Mouse (Mus musculus) embryonic facial prominence, embryonic 11.5 days (tissue): ENCODE measurements around the gene Parvb. TPM values are rescaled to one million over a fixed set of nuclear protein-coding genes. Genes with fewer than 3 reads are reported as not detected.

Experiments
- ATAC-seq: fragments of 200-750 bp; cut with Nextera tagmentation; replicated peaks from 2 replicates; pipeline ENCODE4 v1.8.0; 2017; ENCODE audit warnings: low read depth; ENCODE audit not compliant: insufficient number of reproducible peaks, low FRiP score, low TSS enrichment
- DNase-seq: peaks from one replicate; pipeline ENCODE4 v3.0.0-alpha.2; 2015; ENCODE audit warnings: low spot score
- H3K27ac ChIP-seq: fragments of 300-500 bp; sonication (generic); replicated peaks from 2 replicates; pipeline ENCODE4 v1.5.1; 2014; ENCODE audit warnings: mild to moderate bottlenecking, low read depth, low read length, control low read depth
- H3K27me3 ChIP-seq: fragments of 300-500 bp; sonication (generic); 2 replicates; pipeline ENCODE4 v1.6.1; 2014; ENCODE audit warnings: mild to moderate bottlenecking, low read length, moderate library complexity, mixed read lengths; ENCODE audit not compliant: control insufficient read depth, insufficient read depth
- H3K36me3 ChIP-seq: fragments of 300-500 bp; sonication (generic); replicated peaks from 2 replicates; pipeline ENCODE4 v1.6.1; 2014; ENCODE audit warnings: low read depth, mild to moderate bottlenecking, low read length, moderate library complexity, mixed read lengths; ENCODE audit not compliant: control insufficient read depth, insufficient read depth
- H3K4me1 ChIP-seq: fragments of 300-500 bp; sonication (generic); 2 replicates; pipeline ENCODE4 v1.6.1; 2014; ENCODE audit warnings: low read length, mixed read lengths; ENCODE audit not compliant: control insufficient read depth, insufficient read depth
- H3K4me2 ChIP-seq: fragments of 300-500 bp; sonication (generic); 2 replicates; pipeline ENCODE4 v1.6.1; 2014; ENCODE audit warnings: low read depth, mild to moderate bottlenecking, control low read depth, low read length, moderate library complexity
- H3K4me3 ChIP-seq: fragments of 300-500 bp; sonication (generic); 2 replicates; pipeline ENCODE4 v1.5.1; 2014; ENCODE audit warnings: low read depth, low read length, control low read depth
- H3K9ac ChIP-seq: fragments of 300-500 bp; sonication (generic); replicated peaks from 2 replicates; pipeline ENCODE4 v1.6.1; 2014; ENCODE audit warnings: mild to moderate bottlenecking, control low read depth, low read length
- H3K9me3 ChIP-seq: fragments of 300-500 bp; sonication (generic); replicated peaks from 2 replicates; pipeline ENCODE4 v1.6.1; 2016; ENCODE audit warnings: mild to moderate bottlenecking, low read length, inconsistent platforms, mixed read lengths; ENCODE audit not compliant: control insufficient read depth
- WGBS: fragments of 180-500 bp; shearing (Covaris S2); extraction: QIAGEN DNeasy Blood & Tissue Kit; methylation state at CpG from one replicate; pipeline ENCODE4 v1.1.7; 2014; 5-methylcytosine and 5-hydroxymethylcytosine counted together
- polyA plus RNA-seq: library from polyadenylated mRNA; unstranded; fragments of >200 nt; fragmentation: Nextera tagmentation; extraction: Ambion mirVana; gene quantifications from 2 replicates; pipeline ENCODE4 v1.2.1, GENCODE M21; 2014

Parvb gene
- polyA plus RNA-seq = 6.0 and 7.3 TPM in 2 replicates

- Histone ChIP-seq H3K4me2 (peak within 1 kb of the TSS; percentile 88), H3K27ac (no peak within 1 kb of the TSS), H3K9ac (peak within 1 kb of the TSS; percentile 67), H3K36me3 (no peaks in the 10 kb centered on the region), H3K4me3 (peak within 1 kb of the TSS; percentile 50), H3K9me3 (no peaks in the 10 kb centered on the region), H3K27me3 (no peaks in the 10 kb centered on the region), H3K4me1 (peaks cover 5% of the 10 kb centered on the region; the same call in 1 of the 2 replicates)
- ATAC-seq (peak; percentile 72), DNase-seq (peak; percentile 59)
- under 1% methylated on average over 50 of the region's 53 CpGs for WGBS
These were observed at the start of gene Parvb for GRCm38 (mm10) chr15:84231721-84232561. Gene Parvb, plus strand, starts transcription at chr15:84232043.

GRCm38 (mm10) chr15:84183967-84184366 lies 47.9 kb upstream of the Parvb start:
- H3K4me2 ChIP-seq = no peak overlapping the region
- no peak for DNase-seq
- no peak overlapping the region for H3K9ac ChIP-seq
- no peak overlapping the region for H3K4me3 ChIP-seq
- no peak overlapping the region for H3K27ac ChIP-seq
- H3K27me3 ChIP-seq = no peaks in the 10 kb centered on the region
- no peaks in the 10 kb centered on the region for H3K36me3 ChIP-seq
- H3K4me1 ChIP-seq = no peaks in the 10 kb centered on the region
- no peaks in the 10 kb centered on the region for H3K9me3 ChIP-seq
- no peak for ATAC-seq
- WGBS = 40% methylated on average over 1 of the region's 1 CpGs

GRCm38 (mm10) chr15:84186196-84186595 lies 45.6 kb upstream of the Parvb start:
- WGBS = 54% methylated on average over 4 of the region's 4 CpGs
- Histone ChIP-seq H3K4me2 (no peak overlapping the region), H3K9me3 (no peaks in the 10 kb centered on the region), H3K27ac (no peak overlapping the region), H3K4me3 (no peak overlapping the region), H3K27me3 (no peaks in the 10 kb centered on the region), H3K9ac (no peak overlapping the region), H3K4me1 (no peaks in the 10 kb centered on the region), H3K36me3 (no peaks in the 10 kb centered on the region)
- DNase-seq = no peak
- ATAC-seq = no peak

- WGBS = 63% methylated on average over 2 of the region's 2 CpGs
- Histone ChIP-seq H3K4me1 (0 out of 2 replicates have a peak, but pooled peaks cover 2% of the 10 kb centered on the region), H3K9me3 (no peaks in the 10 kb centered on the region), H3K36me3 (no peaks in the 10 kb centered on the region), H3K4me3 (no peak overlapping the region), H3K9ac (no peak overlapping the region), H3K27ac (no peak overlapping the region), H3K4me2 (no peak overlapping the region), H3K27me3 (no peaks in the 10 kb centered on the region)
- DNase-seq (no peak), ATAC-seq (no peak)
These were observed 42.8 kb upstream of the Parvb start for GRCm38 (mm10) chr15:84188887-84189530.

- Histone ChIP-seq H3K4me2 (no peak overlapping the region), H3K4me3 (no peak overlapping the region), H3K36me3 (no peaks in the 10 kb centered on the region), H3K27ac (no peak overlapping the region), H3K27me3 (no peaks in the 10 kb centered on the region), H3K9me3 (no peaks in the 10 kb centered on the region), H3K9ac (no peak overlapping the region), H3K4me1 (0 out of 2 replicates have a peak, but pooled peaks cover 2% of the 10 kb centered on the region)
- ATAC-seq (no peak), DNase-seq (peak; percentile 49)
- WGBS = 29% methylated on average over 3 of the region's 3 CpGs
These were observed 42.0 kb upstream of the Parvb start for GRCm38 (mm10) chr15:84189881-84190280.

- ATAC-seq (no peak; the same call in 1 of the 2 replicates), DNase-seq (no peak)
- Histone ChIP-seq H3K4me2 (peak overlapping the region; percentile 64), H3K27ac (peak overlapping the region; percentile 47; the same call in 1 of the 2 replicates), H3K4me1 (0 out of 2 replicates have a peak, but pooled peaks cover 2% of the 10 kb centered on the region), H3K36me3 (no peaks in the 10 kb centered on the region), H3K4me3 (peak overlapping the region; percentile 93), H3K9me3 (no peaks in the 10 kb centered on the region), H3K27me3 (no peaks in the 10 kb centered on the region), H3K9ac (peak overlapping the region; percentile 87)
- 1% methylated on average over 9 of the region's 9 CpGs for WGBS
These were observed 40.2 kb upstream of the Parvb start for GRCm38 (mm10) chr15:84191724-84192057.

- WGBS = 7% methylated on average over 47 of the region's 48 CpGs
- peak; percentile 96 for ATAC-seq
- Histone ChIP-seq H3K9me3 (no peaks in the 10 kb centered on the region), H3K9ac (peak within 1 kb of the TSS; percentile 87), H3K27me3 (no peaks in the 10 kb centered on the region), H3K4me1 (0 out of 2 replicates have a peak, but pooled peaks cover 2% of the 10 kb centered on the region), H3K27ac (peak within 1 kb of the TSS; percentile 80), H3K4me3 (peak within 1 kb of the TSS; percentile 93), H3K36me3 (no peaks in the 10 kb centered on the region), H3K4me2 (peak within 1 kb of the TSS; percentile 64)
- peak; percentile 96 for DNase-seq
These were observed 39.6 kb upstream of the Parvb start, which contains the start of gene Samm50 for GRCm38 (mm10) chr15:84192058-84192791. Gene Samm50, plus strand, starts transcription at chr15:84192241.
